Mouse (Mus musculus) liver, adult 2 months (tissue): ENCODE measurements at regions not wholly inside any gene's neighbourhood (a gene's known extent, or its start where the extent isn't known, plus 50 kb on each side); places are given as distances from the start of the nearest gene placed in this dataset.

Source experiments
- DNase-seq: peaks from one replicate; pipeline ENCODE4 v3.0.0-alpha.2; 2011; ENCODE audit warnings: low read depth, low spot score; ENCODE audit errors: extremely low read depth
- H3K27ac ChIP-seq: fragments of 200-500 bp; replicated peaks from 2 replicates; pipeline ENCODE4 v1.5.1; 2012; ENCODE audit warnings: low read depth, mild to moderate bottlenecking, control low read depth, inconsistent platforms, low read length; ENCODE audit not compliant: insufficient read depth
- H3K27me3 ChIP-seq: fragments of 200-500 bp; 2 replicates; pipeline ENCODE4 v1.6.1; 2012; ENCODE audit warnings: mild to moderate bottlenecking, moderate library complexity, low read length, inconsistent platforms; ENCODE audit not compliant: control insufficient read depth, insufficient read depth
- H3K36me3 ChIP-seq: fragments of 200-500 bp; 2 replicates; pipeline ENCODE4 v1.6.1; 2012; ENCODE audit warnings: low read length, inconsistent platforms; ENCODE audit not compliant: control insufficient read depth, insufficient read depth
- H3K4me1 ChIP-seq: fragments of 200-500 bp; 2 replicates; pipeline ENCODE4 v1.6.1; 2011; ENCODE audit warnings: low read length; ENCODE audit not compliant: control insufficient read depth, insufficient read depth
- H3K4me3 ChIP-seq: fragments of 200-500 bp; 2 replicates; pipeline ENCODE4 v1.5.1; 2011; ENCODE audit warnings: low read depth, mild to moderate bottlenecking, control low read depth, low read length, moderate library complexity; ENCODE audit not compliant: insufficient read depth
- H3K79me2 ChIP-seq: fragments of 200-500 bp; 2 replicates; pipeline ENCODE4 v1.6.1; 2012; ENCODE audit warnings: inconsistent platforms, mild to moderate bottlenecking, low read length, moderate library complexity; ENCODE audit not compliant: control insufficient read depth, insufficient read depth
- H3K9ac ChIP-seq: fragments of 200-500 bp; 2 replicates; pipeline ENCODE4 v1.6.1; 2012; ENCODE audit warnings: low read depth, mild to moderate bottlenecking, control low read depth, inconsistent platforms, low read length
- CTCF ChIP-seq: fragments of 200-500 bp; IDR thresholded peaks from 2 replicates; pipeline ENCODE4 v1.5.1; 2011; ENCODE audit warnings: low read depth, low read length, control low read depth
- POLR2A ChIP-seq: fragments of 200-500 bp; IDR thresholded peaks from 2 replicates; pipeline ENCODE4 v1.6.1; 2011; ENCODE audit warnings: low read length, control low read depth; ENCODE audit not compliant: insufficient read depth; ENCODE audit errors: extremely low read depth
- WGBS: fragments of 180-500 bp; shearing (Covaris S2); methylation state at CpG from one replicate; pipeline ENCODE4 v1.1.7; 2018; 5-methylcytosine and 5-hydroxymethylcytosine counted together

DNA sequence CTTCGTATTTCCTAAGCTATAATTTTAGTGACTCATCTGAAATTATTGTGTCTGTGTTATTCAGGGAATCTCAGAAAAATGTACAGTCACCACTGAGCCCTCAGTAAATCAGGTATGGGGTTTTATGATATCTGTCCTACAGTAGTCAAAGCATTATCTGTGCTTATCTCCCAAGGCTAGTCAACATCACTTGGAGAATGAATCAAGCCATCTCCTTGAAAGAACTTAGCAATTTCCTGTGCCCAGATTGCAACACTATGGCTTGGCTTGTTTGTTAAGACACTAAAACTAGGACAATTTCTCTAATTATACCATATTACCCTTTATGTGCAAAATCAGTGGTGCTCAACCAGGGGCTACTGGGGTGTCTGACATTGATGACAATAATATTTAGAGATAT is 58.9 kb upstream of the Pdc start:
- Histone ChIP-seq H3K9ac (no peak overlapping the region), H3K79me2 (no peaks in the 10 kb centered on the region), H3K4me1 (no peaks in the 10 kb centered on the region), H3K36me3 (no peaks in the 10 kb centered on the region), H3K4me3 (no peak overlapping the region), H3K27me3 (no peaks in the 10 kb centered on the region), H3K27ac (no peak overlapping the region)
- TF ChIP-seq CTCF (no peak), POLR2A (no peak)
- WGBS: 82% methylated on average over 1 of the region's 1 CpGs
- DNase-seq: no peak

DNA sequence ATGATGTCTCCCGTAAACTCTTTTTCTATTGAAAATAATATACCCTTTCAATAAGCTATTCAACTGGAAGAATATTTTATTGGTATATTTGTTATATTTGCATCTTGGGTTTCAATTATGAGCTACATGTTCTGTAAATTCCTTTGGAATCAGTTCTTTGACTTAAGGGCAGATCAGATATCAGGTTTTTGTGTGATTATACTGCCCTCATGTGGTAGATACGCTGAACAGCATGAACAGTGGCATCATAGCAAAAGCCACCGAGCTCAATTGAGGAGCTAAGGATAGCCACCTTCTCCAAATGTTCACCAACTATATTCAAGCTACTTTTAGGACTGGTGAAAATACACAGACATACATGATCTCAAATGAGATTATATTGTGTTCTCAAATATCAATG is 52.7 kb upstream of the Pdc start:
- Histone ChIP-seq H3K36me3 (no peaks in the 10 kb centered on the region), H3K79me2 (no peaks in the 10 kb centered on the region), H3K9ac (no peak overlapping the region), H3K27me3 (no peaks in the 10 kb centered on the region), H3K4me3 (no peak overlapping the region), H3K4me1 (no peaks in the 10 kb centered on the region), H3K27ac (no peak overlapping the region)
- peak; percentile 33 for DNase-seq
- TF ChIP-seq CTCF (peak; percentile 45; the same call in 1 of the 2 replicates), POLR2A (no peak)
- 39% methylated on average over 3 of the region's 3 CpGs for WGBS

DNA sequence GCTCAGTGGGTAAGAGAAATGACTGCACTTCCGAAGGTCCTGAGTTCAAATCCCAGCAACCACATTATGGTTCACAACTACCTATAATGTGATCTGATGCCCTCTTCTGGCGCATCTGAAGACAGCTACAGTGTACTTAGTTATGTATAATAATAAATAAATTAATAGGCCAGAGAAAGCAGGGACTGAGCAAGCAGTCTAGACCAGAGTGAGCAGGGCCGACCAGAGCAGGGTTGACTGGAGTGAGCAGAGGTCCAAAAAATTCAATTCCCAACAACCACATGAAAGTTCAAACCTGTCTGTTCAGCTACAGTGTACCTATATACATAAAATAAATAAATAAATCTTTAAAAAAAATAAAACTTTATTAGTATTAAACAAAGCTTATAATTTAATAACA is 52.2 kb upstream of the Pdc start:
- no peaks in the 10 kb centered on the region for H3K27me3 ChIP-seq
- no peak for DNase-seq
- H3K4me3 ChIP-seq: no peak overlapping the region
- H3K9ac ChIP-seq: no peak overlapping the region
- H3K36me3 ChIP-seq: no peaks in the 10 kb centered on the region
- no peaks in the 10 kb centered on the region for H3K4me1 ChIP-seq
- 70% methylated on average over 3 of the region's 3 CpGs for WGBS
- TF ChIP-seq CTCF: no peak
- TF ChIP-seq POLR2A: no peak
- H3K27ac ChIP-seq: no peak overlapping the region
- no peaks in the 10 kb centered on the region for H3K79me2 ChIP-seq
